Mouse (Mus musculus) lung, postnatal 0 days (tissue): ENCODE data around the gene Prkar2b. TPM values are rescaled to one million over a fixed set of nuclear protein-coding genes. Genes with fewer than 3 reads are reported as not detected.
A peak's percentile ranks its signal among the peaks of the same experiment; 100 is the strongest.
"Not testable (repeated sequence)": the region's sequence is repeated elsewhere in the genome, so short reads cannot be mapped to it uniquely, and the experiment has no call there.

Experiments
- ATAC-seq: fragments of 200-750 bp; cut with Nextera tagmentation; 2 replicates; pipeline ENCODE4 v1.8.0; 2017; ENCODE audit warnings: moderate library complexity
- DNase-seq: peaks from one replicate; pipeline ENCODE4 v3.0.0-alpha.2; 2016; ENCODE audit warnings: low spot score
- H3K27ac ChIP-seq: fragments of 300-500 bp; sonication (generic); 2 replicates; pipeline ENCODE4 v1.5.1; 2014; ENCODE audit warnings: antibody characterized with exemption, mild to moderate bottlenecking, low read length, mixed read lengths
- H3K27me3 ChIP-seq: fragments of 300-500 bp; sonication (generic); replicated peaks from 2 replicates; pipeline ENCODE4 v1.6.1; 2014; ENCODE audit warnings: low read length, mixed read lengths; ENCODE audit not compliant: insufficient read depth
- H3K36me3 ChIP-seq: fragments of 300-500 bp; sonication (generic); 2 replicates; pipeline ENCODE4 v1.6.1; 2014; ENCODE audit warnings: low read length, mixed read lengths; ENCODE audit not compliant: insufficient read depth
- H3K4me1 ChIP-seq: fragments of 300-500 bp; sonication (generic); 2 replicates; pipeline ENCODE4 v1.6.1; 2014; ENCODE audit warnings: antibody characterized with exemption, low read depth, low read length, mixed read lengths; ENCODE audit not compliant: insufficient read depth
- H3K4me2 ChIP-seq: fragments of 300-500 bp; sonication (generic); replicated peaks from 2 replicates; pipeline ENCODE4 v1.6.1; 2014; ENCODE audit warnings: low read depth, mild to moderate bottlenecking, low read length, moderate library complexity, mixed read lengths
- H3K4me3 ChIP-seq: fragments of 300-500 bp; sonication (generic); 2 replicates; pipeline ENCODE4 v1.5.1; 2014; ENCODE audit warnings: low read depth, low read length
- H3K9ac ChIP-seq: fragments of 300-500 bp; sonication (generic); replicated peaks from 2 replicates; pipeline ENCODE4 v1.6.1; 2014; ENCODE audit warnings: low read depth, mild to moderate bottlenecking
- H3K9me3 ChIP-seq: fragments of 300-500 bp; sonication (generic); 2 replicates; pipeline ENCODE4 v1.6.1; 2016; ENCODE audit warnings: low read length, mixed read lengths
- CTCF ChIP-seq: IDR thresholded peaks from 2 replicates; pipeline ENCODE4 v1.5.1; 2016; ENCODE audit warnings: antibody characterized with exemption, mild to moderate bottlenecking
- EP300 ChIP-seq: IDR thresholded peaks from 2 replicates; pipeline ENCODE4 v1.6.1; 2016; ENCODE audit warnings: antibody characterized with exemption, mild to moderate bottlenecking, control low read depth
- WGBS: fragments of 180-500 bp; shearing (Covaris S2); extraction: QIAGEN DNeasy Blood & Tissue Kit; methylation state at CpG from one replicate; pipeline ENCODE4 v1.1.7; 2014; 5-methylcytosine and 5-hydroxymethylcytosine counted together
- polyA plus RNA-seq: library from polyadenylated mRNA; unstranded; fragments of >200 nt; fragmentation: Nextera tagmentation; extraction: Ambion mirVana; gene quantifications from 2 replicates; pipeline ENCODE4 v1.2.1, GENCODE M21; 2015

Gene Prkar2b
- polyA plus RNA-seq, 1 experiment from 2014 or later, result 11.0 TPM

- Histone ChIP-seq H3K27ac (no peak overlapping the region), H3K4me3 (no peak overlapping the region), H3K36me3 (no peaks in the 10 kb centered on the region), H3K27me3 (no peaks in the 10 kb centered on the region), H3K9ac (no peak overlapping the region), H3K4me1 (no peaks in the 10 kb centered on the region), H3K4me2 (no peak overlapping the region), H3K9me3 (no peaks in the 10 kb centered on the region)
- ATAC-seq, result peak; percentile 35
- TF ChIP-seq EP300 (no peak), CTCF (no peak)
- WGBS, result 39% methylated on average over 6 of the region's 6 CpGs
- peak; percentile 46 for DNase-seq
These were observed 45.8 kb downstream of the Prkar2b start for GRCm38 (mm10) chr12:32015268-32015769.

- DNase-seq (no peak), ATAC-seq (no peak)
- Histone ChIP-seq H3K4me2 (no peak overlapping the region), H3K27ac (no peak overlapping the region), H3K9ac (no peak overlapping the region), H3K9me3 (no peaks in the 10 kb centered on the region), H3K36me3 (no peaks in the 10 kb centered on the region), H3K4me3 (no peak overlapping the region), H3K4me1 (no peaks in the 10 kb centered on the region), H3K27me3 (no peaks in the 10 kb centered on the region)
- TF ChIP-seq EP300 (no peak), CTCF (no peak)
- 40% methylated on average over 7 of the region's 7 CpGs for WGBS
These were observed 46.3 kb downstream of the Prkar2b start for GRCm38 (mm10) chr12:32014811-32015210.

- H3K9me3 ChIP-seq, result no peaks in the 10 kb centered on the region
- no peak overlapping the region for H3K4me2 ChIP-seq
- no peak overlapping the region for H3K27ac ChIP-seq
- no peaks in the 10 kb centered on the region for H3K4me1 ChIP-seq
- H3K4me3 ChIP-seq, result no peak overlapping the region
- no peak for ATAC-seq
- 52% methylated on average over 2 of the region's 2 CpGs for WGBS
- no peak overlapping the region for H3K9ac ChIP-seq
- DNase-seq, result peak; percentile 32
- no peak for TF ChIP-seq EP300
- TF ChIP-seq CTCF, result no peak
- no peaks in the 10 kb centered on the region for H3K36me3 ChIP-seq
- H3K27me3 ChIP-seq, result no peaks in the 10 kb centered on the region
These were observed 48.9 kb downstream of the Prkar2b start for GRCm38 (mm10) chr12:32012169-32012568.

- Histone ChIP-seq H3K27me3 (no peaks in the 10 kb centered on the region), H3K4me1 (no peaks in the 10 kb centered on the region), H3K4me2 (no peak overlapping the region), H3K9me3 (no peaks in the 10 kb centered on the region), H3K4me3 (no peak overlapping the region), H3K9ac (no peak overlapping the region), H3K36me3 (no peaks in the 10 kb centered on the region), H3K27ac (no peak overlapping the region)
- no peak for ATAC-seq
- DNase-seq, result no peak
- TF ChIP-seq CTCF (no peak), EP300 (no peak)
- 86% methylated on average over 5 of the region's 5 CpGs for WGBS
These were observed 50.0 kb downstream of the Prkar2b start for GRCm38 (mm10) chr12:32011128-32011527.

- not testable (repeated sequence) for H3K9me3 ChIP-seq, H3K4me2 ChIP-seq, H3K27ac ChIP-seq, DNase-seq, H3K4me3 ChIP-seq, H3K27me3 ChIP-seq, H3K36me3 ChIP-seq, H3K9ac ChIP-seq, ATAC-seq, H3K4me1 ChIP-seq
- WGBS, result 42% methylated on average over 5 of the region's 6 CpGs
These were observed 51.1 kb downstream of the Prkar2b start for GRCm38 (mm10) chr12:32009985-32010369.

- no peak overlapping the region for H3K4me2 ChIP-seq
These were observed 51.7 kb downstream of the Prkar2b start for GRCm38 (mm10) chr12:32009267-32009984.

More at GRCm38 (mm10) chr12:32009267-32009984, 51.7 kb downstream of the Prkar2b start:
- DNase-seq (no peak), ATAC-seq (no peak)
- Histone ChIP-seq H3K4me3 (no peak overlapping the region), H3K27me3 (no peaks in the 10 kb centered on the region), H3K36me3 (no peaks in the 10 kb centered on the region), H3K27ac (no peak overlapping the region), H3K9me3 (no peaks in the 10 kb centered on the region), H3K4me1 (no peaks in the 10 kb centered on the region), H3K9ac (no peak overlapping the region)
- WGBS, result 24% methylated on average over 8 of the region's 8 CpGs
- TF ChIP-seq EP300 (no peak), CTCF (no peak)
